Mouse (Mus musculus) monocyte, adult 2 months (primary cell): ENCODE data around the gene Spire2.
"Not testable (repeated sequence)": the region's sequence is repeated elsewhere in the genome, so short reads cannot be mapped to it uniquely, and the experiment has no call there.

Source experiments
- DNase-seq, 2 experiments: peaks; one replicate each; pipeline ENCODE4 v3.0.0; 2022; ENCODE audit warnings: low spot score in 2 of 2, low read depth in 1 of 2

Spire2 gene

GRCm38 (mm10) chr8:123414997-123415696 lies 82.6 kb downstream of the Spire2 start:
- not testable (repeated sequence) for DNase-seq

GRCm38 (mm10) chr8:123415967-123416943 lies 83.7 kb downstream of the Spire2 start:
- DNase-seq: no peak

DNA sequence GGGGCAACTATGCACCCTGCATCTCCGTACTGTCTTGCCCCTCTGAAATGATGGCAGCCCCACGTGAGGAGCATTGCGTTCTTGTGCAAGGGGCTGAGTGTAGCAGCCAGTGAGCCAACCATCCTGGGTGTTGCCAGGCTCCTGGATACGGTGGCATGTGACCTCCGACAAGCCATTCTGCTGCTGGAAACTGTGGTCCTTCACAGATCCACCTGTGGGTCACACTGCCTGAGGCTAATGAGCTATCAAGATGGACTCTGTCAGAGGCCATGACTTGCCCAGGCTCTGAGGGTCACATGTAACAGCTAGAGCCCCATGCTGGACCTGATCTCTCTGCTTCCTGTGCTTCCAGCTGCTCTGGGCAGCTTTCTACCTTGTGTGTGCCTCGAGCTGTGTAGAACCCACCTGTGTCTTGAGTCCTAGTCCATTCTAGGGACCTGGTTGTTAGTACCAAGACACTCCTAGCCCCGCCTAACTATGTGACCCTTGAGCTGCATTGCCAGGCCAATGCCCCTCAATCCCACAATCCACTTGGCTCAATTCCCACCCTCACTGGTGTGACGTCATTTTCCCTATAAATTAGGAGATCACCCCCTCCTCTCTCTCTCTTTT lies 84.5 kb downstream of the Spire2 start:
- no peak for DNase-seq
